7 mouse cellular contexts compared by ENCODE assay signal in genomic region chr12:80168178-80168686, GRCm38 (mm10). TPM values are rescaled to one million over a fixed set of nuclear protein-coding genes. Genes with fewer than 3 reads are reported as not detected.
DNase-seq lines count a peak whose midpoint lies in the region; ATAC-seq and TF ChIP-seq lines count a peak whose summit lies in the region.

No protein-coding gene starts in this region.

- peak overlapping the region; percentile 81 for H3K27ac ChIP-seq in embryonic facial prominence, embryonic 13.5 days
- peak overlapping the region; percentile 85 for H3K27ac ChIP-seq in heart, embryonic 10.5 days
- H3K27ac ChIP-seq in kidney, embryonic 14.5 days (ENCODE audit: low read depth, low read length), result peak overlapping the region; percentile 55; the same call in 1 of the 2 replicates
- peak overlapping the region; percentile 46; the same call in 1 of the 2 replicates for H3K27ac ChIP-seq in limb, embryonic 14.5 days (replicated peaks; ENCODE audit: low read depth, low read length)
- peak overlapping the region; percentile 91 for H3K27ac ChIP-seq in midbrain, embryonic 16.5 days (ENCODE audit: low read length)

- peak overlapping the region; percentile 58 for H3K4me3 ChIP-seq in embryonic facial prominence, embryonic 13.5 days
- peak overlapping the region; percentile 57 for H3K4me3 ChIP-seq in heart, embryonic 10.5 days
- peak overlapping the region; percentile 59 for H3K4me3 ChIP-seq in kidney, embryonic 14.5 days (ENCODE audit: low read length)
- H3K4me3 ChIP-seq in limb, embryonic 14.5 days (replicated peaks; ENCODE audit: low read length), result peak overlapping the region; percentile 57
- peak overlapping the region; percentile 58 for H3K4me3 ChIP-seq in midbrain, embryonic 16.5 days (ENCODE audit: low read depth, low read length)

- peaks cover 66% of the 10 kb centered on the region for H3K36me3 ChIP-seq in embryonic facial prominence, embryonic 13.5 days
- H3K36me3 ChIP-seq in heart, embryonic 10.5 days, result peaks cover 64% of the 10 kb centered on the region
- H3K36me3 ChIP-seq in kidney, embryonic 14.5 days (ENCODE audit: control insufficient read depth, insufficient read depth, low read length), result peaks cover 44% of the 10 kb centered on the region
- peaks cover 53% of the 10 kb centered on the region for H3K36me3 ChIP-seq in limb, embryonic 14.5 days (ENCODE audit: control insufficient read depth, insufficient read depth, low read length)
- peaks cover 5% of the 10 kb centered on the region; the same call in 1 of the 2 replicates for H3K36me3 ChIP-seq in midbrain, embryonic 16.5 days (ENCODE audit: control insufficient read depth, insufficient read depth, low read length)

- peak overlapping the region; percentile 72 for H3K9ac ChIP-seq in embryonic facial prominence, embryonic 13.5 days
- H3K9ac ChIP-seq in kidney, embryonic 14.5 days (ENCODE audit: low read depth, low read length), result peak overlapping the region; percentile 60
- peak overlapping the region; percentile 55 for H3K9ac ChIP-seq in limb, embryonic 14.5 days (ENCODE audit: low read depth, low read length, severe bottlenecking)
- peak overlapping the region; percentile 72 for H3K9ac ChIP-seq in midbrain, embryonic 16.5 days (ENCODE audit: low read depth, low read length)

- H3K9me3 ChIP-seq in embryonic facial prominence, embryonic 13.5 days, result no peaks in the 10 kb centered on the region
- no peaks in the 10 kb centered on the region for H3K9me3 ChIP-seq in heart, embryonic 10.5 days
- H3K9me3 ChIP-seq in kidney, embryonic 14.5 days (ENCODE audit: control insufficient read depth, low read length), result no peaks in the 10 kb centered on the region
- H3K9me3 ChIP-seq in limb, embryonic 14.5 days (ENCODE audit: control insufficient read depth, low read length), result no peaks in the 10 kb centered on the region
- H3K9me3 ChIP-seq in midbrain, embryonic 16.5 days (replicated peaks; ENCODE audit: control insufficient read depth, low read length, poor library complexity, severe bottlenecking), result no peaks in the 10 kb centered on the region

- H3K4me1 ChIP-seq in embryonic facial prominence, embryonic 13.5 days, result peaks cover 9% of the 10 kb centered on the region
- H3K4me1 ChIP-seq in heart, embryonic 10.5 days, result peaks cover 4% of the 10 kb centered on the region; the same call in 1 of the 2 replicates
- no peaks in the 10 kb centered on the region for H3K4me1 ChIP-seq in kidney, embryonic 14.5 days (ENCODE audit: control insufficient read depth, insufficient read depth, low read length)
- peaks cover 6% of the 10 kb centered on the region for H3K4me1 ChIP-seq in limb, embryonic 14.5 days (ENCODE audit: control insufficient read depth, insufficient read depth, low read length)
- peaks cover 2% of the 10 kb centered on the region; the same call in 1 of the 2 replicates for H3K4me1 ChIP-seq in midbrain, embryonic 16.5 days (ENCODE audit: control insufficient read depth, insufficient read depth, low read length)

- 20% methylated on average over 35 of the region's 35 CpGs for WGBS in embryonic facial prominence, embryonic 13.5 days
- WGBS in heart, embryonic 10.5 days, result 18% methylated on average over 35 of the region's 35 CpGs
- 21% methylated on average over 35 of the region's 35 CpGs for WGBS in kidney, embryonic 14.5 days
- 17% methylated on average over 35 of the region's 35 CpGs for WGBS in limb, embryonic 14.5 days
- WGBS in midbrain, embryonic 16.5 days, result 14% methylated on average over 35 of the region's 35 CpGs

- peak; percentile 43 to 74 for DNase-seq in adrenal gland, postnatal 4 days (ENCODE audit: low spot score in 2 of 2)
- DNase-seq in heart, embryonic 10.5 days (ENCODE audit: low spot score), result peak; percentile 89
- DNase-seq in limb, embryonic 14.5 days (ENCODE audit: low spot score), result peak; percentile 87
- DNase-seq in spleen, postnatal 10 days (ENCODE audit: low spot score in 2 of 2), result peak; percentile 71 to 85

- no peaks in the 10 kb centered on the region for H3K27me3 ChIP-seq in embryonic facial prominence, embryonic 13.5 days
- H3K27me3 ChIP-seq in heart, embryonic 10.5 days (ENCODE audit: insufficient read depth, poor library complexity, severe bottlenecking), result no peaks in the 10 kb centered on the region
- H3K27me3 ChIP-seq in kidney, embryonic 14.5 days (ENCODE audit: control insufficient read depth, insufficient read depth, low read length), result no peaks in the 10 kb centered on the region
- no peaks in the 10 kb centered on the region for H3K27me3 ChIP-seq in limb, embryonic 14.5 days (ENCODE audit: control insufficient read depth, insufficient read depth, low read length)
- H3K27me3 ChIP-seq in midbrain, embryonic 16.5 days (ENCODE audit: control insufficient read depth, insufficient read depth, low read depth, low read length), result no peaks in the 10 kb centered on the region

- H3K4me2 ChIP-seq in embryonic facial prominence, embryonic 13.5 days, result peak overlapping the region; percentile 45
- peak overlapping the region; percentile 24 for H3K4me2 ChIP-seq in kidney, embryonic 14.5 days (replicated peaks; ENCODE audit: low read depth, low read length)
- H3K4me2 ChIP-seq in limb, embryonic 14.5 days (replicated peaks; ENCODE audit: low read depth, low read length, severe bottlenecking), result peak overlapping the region; percentile 39
- H3K4me2 ChIP-seq in midbrain, embryonic 16.5 days (ENCODE audit: low read length), result peak overlapping the region; percentile 51

- peak; percentile 75 for ATAC-seq in embryonic facial prominence, embryonic 13.5 days (ENCODE audit: insufficient number of reproducible peaks, insufficient read depth, low FRiP score, low TSS enrichment, low read depth)
- peak; percentile 81 for ATAC-seq in kidney, embryonic 14.5 days (ENCODE audit: low FRiP score, low TSS enrichment)
- ATAC-seq in limb, embryonic 14.5 days (ENCODE audit: low FRiP score, low read depth), result peak; percentile 88
- peak; percentile 90 for ATAC-seq in midbrain, embryonic 16.5 days

- no peak for TF ChIP-seq POLR2A in limb, embryonic 14.5 days (IDR thresholded peaks at IDR 0.05; ENCODE audit: borderline replicate concordance, extremely low read depth, insufficient read depth, insufficient read length)

RNA-seq across cellular contexts. Expression of gene Zfp36l1, which starts 55.4 kb away (rescaled TPM):
- 100 to 1,000 TPM; 264 to 275 TPM for total RNA-seq in adrenal gland, postnatal 4 days (2021)
- polyA plus RNA-seq in embryonic facial prominence, embryonic 13.5 days (2015; fragmentation: Nextera tagmentation; extraction: Ambion mirVana), result 149 and 151 TPM in 2 replicates
- polyA plus RNA-seq in heart, embryonic 10.5 days (2016; fragmentation: Nextera tagmentation; extraction: Ambion mirVana), result 90.2 and 114 TPM in 2 replicates
- 166 and 175 TPM in 2 replicates for polyA plus RNA-seq in kidney, embryonic 14.5 days (2014; fragmentation: Nextera tagmentation; extraction: Ambion mirVana)
- 245 and 413 TPM in 2 replicates for polyA plus RNA-seq in limb, embryonic 14.5 days (2012; rRNA removed)
- 195 and 209 TPM in 2 replicates for polyA plus RNA-seq in limb, embryonic 14.5 days (2014; fragmentation: Nextera tagmentation; extraction: Ambion mirVana)
- polyA plus RNA-seq in midbrain, embryonic 16.5 days (2015; fragmentation: Nextera tagmentation; extraction: Ambion mirVana), result 26.5 and 29.9 TPM in 2 replicates

Comparison
In these comparisons a context has a peak if more than half of its experiments do, and no peak if none do; other contexts are left out.
1. Peak in every context shown above with its lines: DNase-seq, ATAC-seq, H3K4me3 ChIP-seq and H3K27ac ChIP-seq.